Mouse (Mus musculus) E14TG2a.4 (cell line): ENCODE measurements around the gene Opalin.

Source experiments
- CTCF ChIP-seq: conservative IDR thresholded peaks from 2 replicates; pipeline ENCODE4 v1.5.1; 2014; ENCODE audit warnings: low read length
- NANOG ChIP-seq: IDR thresholded peaks from 2 replicates; pipeline ENCODE4 v1.6.1; 2014; ENCODE audit warnings: borderline replicate concordance, low read length, mixed read lengths
- POU5F1 ChIP-seq: IDR thresholded peaks from 2 replicates; pipeline ENCODE4 v1.6.1; 2014; ENCODE audit warnings: low read length, borderline replicate concordance

DNA sequence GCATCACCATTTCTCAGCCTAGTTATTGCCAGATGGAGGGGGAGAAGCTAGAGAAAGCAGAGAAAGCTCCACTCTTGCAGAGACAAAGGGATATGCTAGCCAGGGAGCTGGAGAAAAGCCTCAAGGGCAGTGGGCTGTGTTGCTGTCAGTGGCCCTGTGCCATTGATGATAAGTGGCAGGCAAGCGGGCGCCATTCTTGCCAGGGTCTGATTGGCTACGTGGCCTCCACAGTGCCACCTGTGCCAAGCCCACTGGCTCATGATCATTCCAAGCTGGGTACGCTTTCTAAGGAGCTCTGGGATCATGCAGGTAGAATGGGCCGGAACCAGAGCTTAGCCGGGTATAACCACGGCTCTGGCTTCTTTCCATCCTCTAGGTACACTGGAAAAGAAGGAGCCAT, 23.9 kb upstream of the Opalin start:
- TF ChIP-seq CTCF (no peak), POU5F1 (no peak), NANOG (no peak)
